Mouse (Mus musculus) CH12.LX (cell line): Measurements from ENCODE around the gene Apba3. TPM values are rescaled to one million over a fixed set of nuclear protein-coding genes. Genes with fewer than 3 reads are reported as not detected.

ENCODE experiments used
- DNase-seq: peaks from one replicate; pipeline ENCODE4 v3.0.0-alpha.2; 2013; ENCODE audit errors: extremely low read depth
- H3K27ac ChIP-seq: 2 replicates; pipeline ENCODE4 v1.5.1; 2012; ENCODE audit warnings: low read depth, mild to moderate bottlenecking, control low read depth, moderate library complexity; ENCODE audit not compliant: insufficient read depth
- H3K27me3 ChIP-seq: replicated peaks from 2 replicates; pipeline ENCODE3; 2012; ENCODE audit warnings: inconsistent platforms
- H3K36me3 ChIP-seq, 2 experiments: replicated peaks in 1 of 2; 2 replicates each; pipeline versions ENCODE3 to v1.6.1; 2012; ENCODE audit warnings: inconsistent platforms in 1 of 2, low read length in 1 of 2, mild to moderate bottlenecking in 1 of 2, mixed read lengths in 1 of 2, moderate library complexity in 1 of 2; ENCODE audit not compliant: control insufficient read depth in 1 of 2, insufficient read depth in 1 of 2
- H3K4me1 ChIP-seq, 2 experiments: 2 replicates each; pipeline ENCODE4 v1.6.1; 2012; ENCODE audit warnings: inconsistent platforms in 1 of 2, moderate library complexity in 1 of 2; ENCODE audit not compliant: insufficient read depth in 2 of 2, control insufficient read depth in 1 of 2
- H3K4me2 ChIP-seq: 2 replicates; pipeline ENCODE4 v1.6.1; 2012; ENCODE audit warnings: low read depth, mild to moderate bottlenecking, control low read depth; ENCODE audit not compliant: poor library complexity, insufficient read depth, severe bottlenecking
- H3K4me3 ChIP-seq, 3 experiments: fragments of 150-350 bp in 1 of 3; sonication (generic) in 1 of 3; replicated peaks in 1 of 3; 2 replicates each; pipeline versions ENCODE3 to v1.5.1; 2011 to 2012; ENCODE audit warnings: low read depth in 2 of 3, low read length in 2 of 3, mild to moderate bottlenecking in 2 of 3, moderate library complexity in 2 of 3, control low read depth in 1 of 3, improper control_type of control experiment in 1 of 3, inconsistent platforms in 1 of 3, mixed read lengths in 1 of 3; ENCODE audit not compliant: poor library complexity in 1 of 3
- H3K79me2 ChIP-seq: replicated peaks from 2 replicates; pipeline ENCODE4 v1.6.1; 2012; ENCODE audit warnings: mild to moderate bottlenecking, moderate library complexity; ENCODE audit not compliant: control insufficient read depth, poor library complexity, insufficient read depth, severe bottlenecking; ENCODE audit errors: extremely low read depth
- H3K9ac ChIP-seq: 2 replicates; pipeline ENCODE4 v1.6.1; 2012; ENCODE audit warnings: low read depth, mild to moderate bottlenecking, control low read depth, moderate library complexity; ENCODE audit not compliant: insufficient read depth
- H3K9me3 ChIP-seq: replicated peaks from 2 replicates; pipeline ENCODE3; 2012; ENCODE audit warnings: low read length, inconsistent platforms, mixed read lengths
- BHLHE40 ChIP-seq: IDR thresholded peaks from 2 replicates; pipeline ENCODE4 v1.6.1; 2011; ENCODE audit warnings: mild to moderate bottlenecking, low read depth, low read length, improper control_type of control experiment
- CHD1 ChIP-seq: IDR thresholded peaks from 2 replicates; pipeline ENCODE4 v1.6.1; 2012; ENCODE audit warnings: low read depth, low read length, improper control_type of control experiment, inconsistent platforms
- CTCF ChIP-seq, 2 experiments: IDR thresholded peaks in 1 of 2; conservative IDR thresholded peaks in 1 of 2; 2 replicates each; pipeline ENCODE4 v1.5.1; 2011 to 2012; ENCODE audit warnings: low read depth in 2 of 2, low read length in 2 of 2, improper control_type of control experiment in 1 of 2, inconsistent platforms in 1 of 2, mild to moderate bottlenecking in 1 of 2, moderate library complexity in 1 of 2
- E2F4 ChIP-seq: IDR thresholded peaks from 2 replicates; pipeline ENCODE4 v1.6.1; 2011; ENCODE audit warnings: low read depth, low read length, improper control_type of control experiment; ENCODE audit not compliant: insufficient replicate concordance
- EP300 ChIP-seq: IDR thresholded peaks from 2 replicates; pipeline ENCODE4 v1.6.1; 2011; ENCODE audit warnings: low read length, improper control_type of control experiment
- ETS1 ChIP-seq: conservative IDR thresholded peaks from 2 replicates; pipeline ENCODE4 v1.6.1; 2012; ENCODE audit warnings: low read depth, mild to moderate bottlenecking, inconsistent platforms, low read length, improper control_type of control experiment, moderate library complexity
- HCFC1 ChIP-seq: IDR thresholded peaks from 2 replicates; pipeline ENCODE4 v1.6.1; 2012; ENCODE audit warnings: low read depth, mild to moderate bottlenecking, inconsistent platforms, low read length, improper control_type of control experiment
- JUN ChIP-seq: IDR thresholded peaks from 2 replicates; pipeline ENCODE4 v1.6.1; 2011; ENCODE audit warnings: low read depth, mild to moderate bottlenecking, low read length, improper control_type of control experiment, moderate library complexity; ENCODE audit not compliant: insufficient read depth
- MAZ ChIP-seq: IDR thresholded peaks from 2 replicates; pipeline ENCODE4 v1.6.1; 2012; ENCODE audit warnings: low read depth, mild to moderate bottlenecking, inconsistent platforms, low read length, improper control_type of control experiment, moderate library complexity
- MEF2A ChIP-seq: IDR thresholded peaks from 2 replicates; pipeline ENCODE4 v1.6.1; 2014; ENCODE audit warnings: low read depth, mild to moderate bottlenecking, inconsistent platforms, low read length, improper control_type of control experiment, borderline replicate concordance
- NELFE ChIP-seq: IDR thresholded peaks from 2 replicates; pipeline ENCODE4 v1.6.1; 2011; ENCODE audit warnings: low read depth, low read length, improper control_type of control experiment
- PAX5 ChIP-seq: IDR thresholded peaks from 2 replicates; pipeline ENCODE4 v1.6.1; 2012; ENCODE audit warnings: low read length, inconsistent platforms, mixed read lengths
- POLR2AphosphoS2 ChIP-seq: IDR thresholded peaks from 2 replicates; pipeline ENCODE4 v1.6.1; 2011; ENCODE audit warnings: low read depth, low read length, improper control_type of control experiment
- RCOR1 ChIP-seq: conservative IDR thresholded peaks from 2 replicates; pipeline ENCODE4 v1.6.1; 2012; ENCODE audit warnings: low read depth, mild to moderate bottlenecking, inconsistent platforms, low read length, improper control_type of control experiment
- SMC3 ChIP-seq: IDR thresholded peaks from 2 replicates; pipeline ENCODE4 v1.6.1; 2011; ENCODE audit warnings: low read depth, low read length, improper control_type of control experiment
- TCF12 ChIP-seq: IDR thresholded peaks from 2 replicates; pipeline ENCODE4 v1.6.1; 2014; ENCODE audit warnings: low read depth, mild to moderate bottlenecking, inconsistent platforms, low read length, improper control_type of control experiment
- ZNF384 ChIP-seq: IDR thresholded peaks from 2 replicates; pipeline ENCODE4 v1.6.1; 2012; ENCODE audit warnings: low read depth, low read length, improper control_type of control experiment, inconsistent platforms
- dilution Hi-C: fragments of 300-500 bp; cut with MboI; formaldehyde crosslinking; loops from 2 replicates; pipeline ENCODE4 v1.14.3; 2020; ENCODE audit warnings: low sequenced_read_pairs; ENCODE audit not compliant: extremely low pct_unique_long_range_greater_than_20kb, extremely low pct_ligation_motif_present
- in situ Hi-C: fragments of 300-500 bp; cut with MboI; formaldehyde crosslinking; loops from 3 replicates; pipeline ENCODE4 v1.14.3; 2019; ENCODE audit warnings: low sequenced_read_pairs, low pct_ligation_motif_present, low pct_unique_long_range_greater_than_20kb, mixed read lengths
- polyA plus RNA-seq: library from polyadenylated mRNA; unstranded; fragments of >175 nt; gene quantifications from 2 replicates; pipeline ENCODE4 v1.2.1, GENCODE M21; 2012; ENCODE audit warnings: low read depth; ENCODE audit not compliant: insufficient read length
- total RNA-seq, 2 experiments: library from RNA; depleted of rRNA; stranded (reverse); fragments of 300-350 nt in 1 of 2; fragments of >200 nt in 1 of 2; gene quantifications; 2 replicates each; pipeline ENCODE4 v1.2.3; 2012 to 2014

Gene Apba3
- total and polyA plus RNA-seq, 3 experiments = 40.2 to 149 (median 47.4) TPM

DNA sequence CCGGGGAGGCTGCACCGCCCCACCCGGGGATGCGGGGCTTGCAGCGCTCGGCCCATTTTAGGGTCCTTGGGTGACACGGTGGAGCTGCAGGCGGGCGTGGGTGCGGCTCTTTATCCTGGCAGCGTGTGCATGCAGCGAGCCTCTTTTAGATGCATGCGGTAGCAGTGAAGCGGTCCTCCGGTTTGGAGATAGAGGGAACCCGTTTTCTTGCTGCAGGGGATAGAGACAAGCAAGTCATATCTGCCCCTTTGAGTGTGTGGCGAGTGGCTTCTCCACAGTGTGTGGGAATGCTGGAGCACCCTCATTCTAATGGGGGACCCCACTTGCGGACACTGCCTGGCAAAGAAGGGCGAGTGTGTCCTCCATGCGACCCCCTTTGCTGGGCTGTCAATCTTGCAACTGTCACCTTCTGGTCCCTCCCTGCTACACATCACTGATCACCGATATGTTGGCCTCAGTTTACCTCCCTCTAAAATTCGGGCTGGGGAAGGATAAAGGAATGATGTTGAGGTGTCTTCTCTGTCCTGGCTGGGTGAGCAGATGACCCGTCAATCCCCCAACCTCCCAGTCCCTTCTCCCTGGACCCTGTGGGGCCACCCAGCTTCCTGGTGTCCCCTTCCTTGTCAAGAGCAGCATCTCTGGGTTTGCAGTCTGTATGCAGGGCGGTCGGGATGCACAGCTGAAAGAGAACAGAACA lies 26.7 kb downstream of the Apba3 start:
- no peaks in the 10 kb centered on the region for H3K27me3 ChIP-seq
- no peak overlapping the region for H3K27ac ChIP-seq
- no peak for DNase-seq
- peak overlapping the region; percentile 59 for H3K4me2 ChIP-seq
- in situ Hi-C loops = loop anchor here (5.0 kb wide), 1 partner anchor 49 kb away; the partner anchor contains the start of gene Gipc3
- no peaks in the 10 kb centered on the region for H3K9me3 ChIP-seq
- dilution Hi-C loops = no loop called here
- H3K4me1 ChIP-seq = peaks cover 32 to 80% of the 10 kb centered on the region in 2 experiments
- H3K4me3 ChIP-seq = peak overlapping the region; percentile 82 to 89 (median 85)
- H3K36me3 ChIP-seq = peaks cover 0 to 21% of the 10 kb centered on the region in 2 experiments
- H3K9ac ChIP-seq = peak overlapping the region; percentile 62
- TF ChIP-seq MAZ (no peak), CHD1 (0 out of 2 replicates have a peak, but pooled peaks have one; percentile 4)
- peaks cover 46% of the 10 kb centered on the region for H3K79me2 ChIP-seq

DNA sequence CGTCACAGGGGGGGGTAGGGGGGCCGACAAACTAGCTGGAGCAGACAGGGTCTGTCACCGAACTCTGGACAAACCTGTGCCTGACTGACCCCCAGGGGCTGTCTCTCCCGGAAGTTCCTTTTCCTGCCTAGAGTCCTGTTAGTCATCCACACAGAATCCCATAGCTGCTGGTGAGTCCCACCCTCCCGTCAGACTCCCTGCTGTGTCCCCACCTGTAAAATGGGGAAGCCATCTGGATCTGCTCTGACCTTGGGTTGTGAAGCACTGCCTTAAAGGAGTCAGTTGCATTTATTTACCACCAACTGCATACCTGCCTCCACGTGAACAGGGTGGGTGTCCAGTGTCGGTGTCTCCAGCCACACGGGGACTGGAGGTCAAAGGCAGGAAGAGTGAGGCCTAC lies 27.7 kb downstream of the Apba3 start:
- no peaks in the 10 kb centered on the region for H3K27me3 ChIP-seq
- in situ Hi-C loops = loop anchor here (5.0 kb wide), 1 partner anchor 48 kb away; the partner anchor contains the start of gene Gipc3
- peaks cover 42 to 82% of the 10 kb centered on the region in 2 experiments for H3K4me1 ChIP-seq

DNA sequence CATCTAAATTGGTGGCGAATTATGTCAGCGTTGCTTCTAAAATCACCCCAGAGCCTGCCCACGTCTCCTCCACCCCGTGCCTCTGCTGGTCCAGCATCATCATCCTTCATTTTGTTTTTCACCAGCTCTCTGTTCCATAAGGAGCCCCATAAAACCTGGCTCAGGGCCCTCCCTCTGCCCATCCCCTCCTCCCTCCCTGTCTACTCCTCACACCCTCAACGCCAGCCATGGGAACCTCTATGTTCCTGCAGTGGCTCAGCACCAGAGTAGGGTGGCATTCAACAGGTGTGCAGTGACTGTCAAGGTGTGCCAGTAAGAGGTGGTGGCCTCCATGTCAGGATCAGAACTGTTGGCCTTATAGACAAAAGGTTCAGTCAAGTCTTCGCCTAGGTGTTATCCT lies 28.4 kb downstream of the Apba3 start:
- in situ Hi-C loops = no loop called here
- H3K27ac ChIP-seq = no peak overlapping the region
- H3K36me3 ChIP-seq = peaks cover 0 to 21% of the 10 kb centered on the region in 2 experiments
- H3K9ac ChIP-seq = no peak overlapping the region
- H3K4me2 ChIP-seq = 0 out of 2 replicates have a peak overlapping the region, but pooled peaks have one; percentile 5
- TF ChIP-seq JUN (no peak), MEF2A (no peak), RCOR1 (no peak), ZNF384 (no peak), CTCF (conservative IDR thresholded peaks at IDR 0.05 in 1 of 2, IDR thresholded peaks at IDR 0.05 in 1 of 2; ENCODE audit: low read depth in 2 of 2, low read length in 2 of 2) (no peak), POLR2AphosphoS2 (no peak), PAX5 (no peak), E2F4 (no peak), SMC3 (no peak), NELFE (no peak), ETS1 (no peak), HCFC1 (no peak)
- TF ChIP-seq, all 38 proteins: peak for 0
- no peak for DNase-seq
- Histone ChIP-seq H3K4me1 (peaks cover 49 to 88% of the 10 kb centered on the region in 2 experiments), H3K4me3 (peak overlapping the region in 1 of 3 experiments; percentile 82), H3K9me3 (no peaks in the 10 kb centered on the region), H3K27me3 (no peaks in the 10 kb centered on the region), H3K79me2 (peaks cover 56% of the 10 kb centered on the region)
- dilution Hi-C loops = no loop called here

More for the DNA sequence above, 27.7 kb downstream of the Apba3 start:
- Histone ChIP-seq H3K36me3 (peaks cover 0 to 21% of the 10 kb centered on the region in 2 experiments), H3K4me2 (peak overlapping the region; percentile 59), H3K27ac (no peak overlapping the region), H3K4me3 (peak overlapping the region; percentile 23 to 85 (median 82)), H3K79me2 (peaks cover 53% of the 10 kb centered on the region), H3K9ac (no peak overlapping the region), H3K9me3 (no peaks in the 10 kb centered on the region)
- DNase-seq = no peak
- dilution Hi-C loops = no loop called here
- TF ChIP-seq EP300 (no peak), BHLHE40 (no peak), E2F4 (no peak), TCF12 (no peak), MEF2A (no peak)
